Mouse (Mus musculus) heart, adult 2 months (tissue): Measurements from ENCODE around the gene Cdk10.

Experiments
- CTCF ChIP-seq: fragments of 200-600 bp; IDR thresholded peaks from 2 replicates; pipeline ENCODE4 v1.8.1; 2022; ENCODE audit warnings: antibody characterized with exemption, mild to moderate bottlenecking, moderate library complexity
- POLR2A ChIP-seq: fragments of 200-500 bp; IDR thresholded peaks from 2 replicates; pipeline ENCODE4 v1.6.1; 2011; ENCODE audit warnings: mild to moderate bottlenecking, low read depth, low read length, control low read depth; ENCODE audit not compliant: insufficient read depth

DNA sequence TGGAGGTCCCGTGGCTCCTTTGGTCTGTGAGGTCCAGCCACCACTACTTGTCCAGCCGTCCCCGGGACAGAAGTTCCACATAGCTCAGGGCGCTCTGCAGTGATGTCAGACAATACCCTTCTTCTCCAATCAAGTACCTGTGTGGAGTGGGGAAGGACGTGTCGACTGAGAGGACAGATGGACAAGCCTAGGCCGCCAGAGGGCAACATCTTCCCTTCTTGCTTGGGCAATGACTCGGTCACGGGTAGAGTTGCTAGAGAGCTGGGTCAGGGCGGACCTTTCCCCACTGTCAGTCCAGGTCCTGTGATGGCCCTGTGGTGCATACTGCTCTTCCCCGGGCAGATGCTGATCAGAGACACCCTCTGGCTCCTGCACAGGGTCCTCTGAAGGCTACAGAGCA is 18.4 kb downstream of the Cdk10 start:
- no peak for TF ChIP-seq POLR2A
- peak; percentile 17; the same call in 1 of the 2 replicates for TF ChIP-seq CTCF
